Mouse (Mus musculus): ENCODE results near the gene Serpinb8.

GRCm38 (mm10) chr1:107596874-107597273, 7.1 kb downstream of the Serpinb8 start:
- TF ChIP-seq CTCF (IDR thresholded peaks at IDR 0.05; ENCODE audit: low read depth) (no peak), EP300 (IDR thresholded peaks at IDR 0.05; ENCODE audit: low read depth) (no peak)
